Mouse (Mus musculus): ENCODE measurements around the gene Dppa3. TPM values are rescaled to one million over a fixed set of nuclear protein-coding genes. Genes with fewer than 3 reads are reported as not detected.
"Not testable (repeated sequence)": the region's sequence is repeated elsewhere in the genome, so short reads cannot be mapped to it uniquely, and the experiment has no call there.

The Dppa3 gene
- polyA plus RNA-seq, 1 experiment from 2014 or later = 0.42 TPM

DNA sequence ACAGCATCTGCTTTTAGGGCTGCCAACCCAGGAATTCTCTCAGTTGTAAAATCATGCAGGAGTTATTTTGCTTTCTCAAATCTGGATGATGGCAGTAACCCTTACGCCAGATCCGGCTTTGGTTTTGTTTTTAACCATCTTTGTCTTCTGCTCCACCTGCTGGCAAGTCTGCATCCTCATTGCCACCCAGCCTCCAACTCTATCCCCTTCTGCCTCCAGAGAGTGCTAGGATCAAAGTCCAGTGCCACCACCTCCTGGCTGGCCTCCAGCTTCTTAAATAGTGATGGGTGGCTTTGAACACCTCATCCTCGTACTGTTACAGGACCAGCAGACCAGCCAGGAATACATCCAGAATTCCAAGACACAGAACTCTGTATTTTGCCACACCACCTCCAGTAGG lies 10.5 kb downstream of the Dppa3 start:
- no peaks in the 10 kb centered on the region for H3K36me3 ChIP-seq (ENCODE audit: control insufficient read depth, insufficient read depth, low read length)
- no peaks in the 10 kb centered on the region for H3K27me3 ChIP-seq (ENCODE audit: control insufficient read depth, insufficient read depth, low read length)
- no peaks in the 10 kb centered on the region for H3K9me3 ChIP-seq (ENCODE audit: control insufficient read depth, low read length)
- H3K4me2 ChIP-seq (ENCODE audit: low read length) = no peak overlapping the region
- H3K27ac ChIP-seq (replicated peaks in 1 of 2; ENCODE audit: control insufficient read depth in 1 of 2, insufficient read depth in 1 of 2, low read depth in 2 of 2, low read length in 2 of 2) = no peak overlapping the region
- no peak overlapping the region for H3K9ac ChIP-seq (ENCODE audit: low read length)
- WGBS = 74% methylated on average over 3 of the region's 3 CpGs
- no peaks in the 10 kb centered on the region for H3K4me1 ChIP-seq (ENCODE audit: control insufficient read depth in 2 of 2, insufficient read depth in 2 of 2, low read length in 2 of 2)
- H3K4me3 ChIP-seq (ENCODE audit: control insufficient read depth in 1 of 2, insufficient read depth in 1 of 2, low read depth in 1 of 2, low read length in 2 of 2) = no peak overlapping the region
- ATAC-seq (ENCODE audit: insufficient number of reproducible peaks, insufficient read depth, low FRiP score, low read depth) = no peak

DNA sequence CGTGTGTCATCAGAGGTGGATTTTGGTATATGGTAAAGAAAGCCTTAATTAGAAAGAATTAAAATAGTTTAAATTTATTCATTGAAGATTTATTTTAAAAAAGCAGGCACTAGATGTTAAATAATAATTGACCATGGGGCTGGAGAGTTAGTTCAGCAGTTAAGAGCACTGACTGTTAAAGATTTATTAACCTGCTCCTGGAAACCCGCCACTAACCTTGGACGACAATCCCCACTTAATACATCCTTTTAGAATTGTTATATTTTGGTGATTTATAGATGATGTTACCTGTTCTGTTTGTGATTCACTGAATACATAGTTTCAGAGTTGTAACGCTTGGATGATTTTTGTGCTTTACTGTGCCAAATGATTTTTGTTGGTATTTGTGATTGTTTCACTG lies 11.4 kb downstream of the Dppa3 start:
- H3K9ac ChIP-seq (ENCODE audit: low read length); H3K4me2 ChIP-seq (ENCODE audit: low read length); H3K4me1 ChIP-seq (ENCODE audit: control insufficient read depth in 2 of 2, insufficient read depth in 2 of 2, low read length in 2 of 2); H3K27me3 ChIP-seq (ENCODE audit: control insufficient read depth, insufficient read depth, low read length); H3K27ac ChIP-seq (replicated peaks in 1 of 2; ENCODE audit: control insufficient read depth in 1 of 2, insufficient read depth in 1 of 2, low read depth in 2 of 2, low read length in 2 of 2); H3K4me3 ChIP-seq (ENCODE audit: control insufficient read depth in 1 of 2, insufficient read depth in 1 of 2, low read depth in 1 of 2, low read length in 2 of 2); H3K36me3 ChIP-seq (ENCODE audit: control insufficient read depth, insufficient read depth, low read length); ATAC-seq (ENCODE audit: insufficient number of reproducible peaks, insufficient read depth, low FRiP score, low read depth); H3K9me3 ChIP-seq (ENCODE audit: control insufficient read depth, low read length): not testable (repeated sequence)
- 77% methylated on average over 4 of the region's 4 CpGs for WGBS

DNA sequence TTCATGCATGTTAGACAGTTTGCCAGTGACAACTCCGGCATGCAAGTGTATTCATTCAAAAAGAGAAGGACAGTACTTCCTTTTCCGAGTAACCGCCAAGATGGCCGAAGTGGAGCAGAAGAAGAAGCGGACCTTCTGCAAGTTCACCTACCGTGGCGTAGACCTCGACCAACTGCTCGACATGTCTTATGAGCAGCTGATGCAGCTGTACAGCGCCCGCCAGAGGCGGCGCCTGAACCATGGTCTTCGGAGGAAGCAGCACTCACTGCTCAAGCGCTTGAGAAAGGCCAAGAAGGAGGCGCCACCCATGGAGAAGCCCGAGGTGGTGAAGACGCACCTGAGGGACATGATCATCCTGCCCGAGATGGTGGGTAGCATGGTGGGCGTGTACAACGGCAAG lies 18.0 kb downstream of the Dppa3 start:
- H3K4me2 ChIP-seq (ENCODE audit: low read length); H3K36me3 ChIP-seq (ENCODE audit: control insufficient read depth, insufficient read depth, low read length); H3K9ac ChIP-seq (ENCODE audit: low read length); H3K27me3 ChIP-seq (ENCODE audit: control insufficient read depth, insufficient read depth, low read length); ATAC-seq (ENCODE audit: insufficient number of reproducible peaks, insufficient read depth, low FRiP score, low read depth); H3K9me3 ChIP-seq (ENCODE audit: control insufficient read depth, low read length); H3K27ac ChIP-seq (replicated peaks in 1 of 2; ENCODE audit: control insufficient read depth in 1 of 2, insufficient read depth in 1 of 2, low read depth in 2 of 2, low read length in 2 of 2); H3K4me3 ChIP-seq (ENCODE audit: control insufficient read depth in 1 of 2, insufficient read depth in 1 of 2, low read depth in 1 of 2, low read length in 2 of 2); H3K4me1 ChIP-seq (ENCODE audit: control insufficient read depth in 2 of 2, insufficient read depth in 2 of 2, low read length in 2 of 2): not testable (repeated sequence)
- WGBS = 91% methylated on average over 19 of the region's 21 CpGs

DNA sequence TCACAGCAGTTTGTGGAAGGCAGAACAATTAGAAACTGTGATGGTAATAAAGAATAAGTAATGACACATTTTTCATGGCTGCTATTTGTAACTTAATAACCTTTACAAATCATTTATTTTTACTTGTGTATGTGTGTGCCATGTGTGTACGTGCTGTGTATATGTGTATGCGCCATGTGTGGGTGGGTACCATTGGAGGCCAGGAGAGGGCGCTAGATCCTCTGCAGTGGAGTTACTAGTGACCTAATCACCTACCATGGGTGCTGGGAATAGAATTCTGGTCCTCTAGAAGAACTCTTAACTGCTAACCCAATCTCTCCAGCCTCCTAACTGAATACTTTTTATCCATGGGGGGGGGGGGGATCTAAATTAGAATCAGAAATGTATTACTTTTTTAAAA lies 23.7 kb downstream of the Dppa3 start:
- Histone ChIP-seq H3K36me3 (ENCODE audit: control insufficient read depth, insufficient read depth, low read length) (no peaks in the 10 kb centered on the region), H3K4me2 (ENCODE audit: low read length) (no peak overlapping the region), H3K9ac (ENCODE audit: low read length) (no peak overlapping the region), H3K4me3 (ENCODE audit: control insufficient read depth in 1 of 2, insufficient read depth in 1 of 2, low read depth in 1 of 2, low read length in 2 of 2) (no peak overlapping the region), H3K27me3 (ENCODE audit: control insufficient read depth, insufficient read depth, low read length) (no peaks in the 10 kb centered on the region), H3K27ac (replicated peaks in 1 of 2; ENCODE audit: control insufficient read depth in 1 of 2, insufficient read depth in 1 of 2, low read depth in 2 of 2, low read length in 2 of 2) (no peak overlapping the region), H3K4me1 (ENCODE audit: control insufficient read depth in 2 of 2, insufficient read depth in 2 of 2, low read length in 2 of 2) (no peaks in the 10 kb centered on the region), H3K9me3 (ENCODE audit: control insufficient read depth, low read length) (no peaks in the 10 kb centered on the region)
- WGBS = 78% methylated on average over 3 of the region's 3 CpGs
- no peak for ATAC-seq (ENCODE audit: insufficient number of reproducible peaks, insufficient read depth, low FRiP score, low read depth)

DNA sequence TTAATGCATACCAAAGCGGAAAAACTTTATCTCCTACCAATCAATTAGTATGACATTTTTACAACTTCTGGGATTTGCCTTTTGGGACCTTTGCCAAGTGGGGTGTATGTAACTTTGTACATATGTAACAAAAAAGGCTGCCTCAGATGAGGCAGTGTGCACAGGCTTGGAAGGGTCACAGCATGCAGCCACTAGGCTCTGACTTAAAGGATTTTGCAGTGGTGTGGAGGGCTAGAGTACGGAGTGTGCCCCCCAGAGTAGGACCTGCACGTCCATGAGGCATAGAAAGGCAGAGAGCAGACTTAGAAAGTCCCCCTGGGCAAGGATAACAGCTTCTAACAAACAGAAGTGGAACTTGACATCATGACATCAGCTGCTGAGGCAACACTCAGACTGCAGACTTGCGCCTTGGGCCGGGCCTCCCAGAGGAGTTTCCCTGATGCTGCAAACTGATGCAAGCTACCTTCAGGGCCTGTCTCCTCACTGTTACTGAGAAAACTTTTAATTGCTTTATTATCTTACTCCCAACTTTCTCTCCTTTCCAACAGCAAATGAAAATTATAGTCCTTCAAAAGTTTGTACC lies 24.3 kb downstream of the Dppa3 start:
- Histone ChIP-seq H3K4me2 (ENCODE audit: low read length) (no peak overlapping the region), H3K36me3 (ENCODE audit: control insufficient read depth, insufficient read depth, low read length) (no peaks in the 10 kb centered on the region), H3K27ac (replicated peaks in 1 of 2; ENCODE audit: control insufficient read depth in 1 of 2, insufficient read depth in 1 of 2, low read depth in 2 of 2, low read length in 2 of 2) (no peak overlapping the region), H3K27me3 (ENCODE audit: control insufficient read depth, insufficient read depth, low read length) (no peaks in the 10 kb centered on the region), H3K9me3 (ENCODE audit: control insufficient read depth, low read length) (no peaks in the 10 kb centered on the region), H3K9ac (ENCODE audit: low read length) (no peak overlapping the region), H3K4me1 (ENCODE audit: control insufficient read depth in 2 of 2, insufficient read depth in 2 of 2, low read length in 2 of 2) (no peaks in the 10 kb centered on the region), H3K4me3 (ENCODE audit: control insufficient read depth in 1 of 2, insufficient read depth in 1 of 2, low read depth in 1 of 2, low read length in 2 of 2) (no peak overlapping the region)
- WGBS = 65% methylated on average over 5 of the region's 5 CpGs
- no peak for ATAC-seq (ENCODE audit: insufficient number of reproducible peaks, insufficient read depth, low FRiP score, low read depth)

DNA sequence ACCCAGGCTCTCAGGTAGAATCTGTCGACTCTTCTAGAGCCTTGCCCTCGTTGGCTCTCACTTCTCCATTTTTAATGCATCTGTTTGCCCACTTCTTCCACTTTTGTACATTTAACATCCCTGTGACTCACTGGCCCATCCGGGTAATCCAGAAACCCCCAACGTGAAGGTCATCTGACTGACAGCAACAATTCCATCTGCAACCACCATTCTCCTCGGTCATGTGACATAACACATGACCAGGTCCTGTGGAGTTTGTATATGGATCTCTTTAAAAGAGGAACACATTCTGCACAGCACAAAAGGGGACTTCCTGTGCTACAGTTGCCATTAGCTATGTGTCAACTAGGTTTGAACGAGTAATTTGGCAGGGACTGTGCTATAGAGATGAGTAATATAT lies 28.1 kb downstream of the Dppa3 start:
- H3K4me2 ChIP-seq (ENCODE audit: low read length) = no peak overlapping the region
- 73% methylated on average over 6 of the region's 6 CpGs for WGBS
- no peaks in the 10 kb centered on the region for H3K36me3 ChIP-seq (ENCODE audit: control insufficient read depth, insufficient read depth, low read length)
- no peaks in the 10 kb centered on the region for H3K4me1 ChIP-seq (ENCODE audit: control insufficient read depth in 2 of 2, insufficient read depth in 2 of 2, low read length in 2 of 2)
- no peaks in the 10 kb centered on the region for H3K27me3 ChIP-seq (ENCODE audit: control insufficient read depth, insufficient read depth, low read length)
- no peak overlapping the region for H3K4me3 ChIP-seq (ENCODE audit: control insufficient read depth in 1 of 2, insufficient read depth in 1 of 2, low read depth in 1 of 2, low read length in 2 of 2)
- no peak overlapping the region for H3K9ac ChIP-seq (ENCODE audit: low read length)
- ATAC-seq (ENCODE audit: insufficient number of reproducible peaks, insufficient read depth, low FRiP score, low read depth) = no peak
- no peaks in the 10 kb centered on the region for H3K9me3 ChIP-seq (ENCODE audit: control insufficient read depth, low read length)
- no peak overlapping the region for H3K27ac ChIP-seq (replicated peaks in 1 of 2; ENCODE audit: control insufficient read depth in 1 of 2, insufficient read depth in 1 of 2, low read depth in 2 of 2, low read length in 2 of 2)

DNA sequence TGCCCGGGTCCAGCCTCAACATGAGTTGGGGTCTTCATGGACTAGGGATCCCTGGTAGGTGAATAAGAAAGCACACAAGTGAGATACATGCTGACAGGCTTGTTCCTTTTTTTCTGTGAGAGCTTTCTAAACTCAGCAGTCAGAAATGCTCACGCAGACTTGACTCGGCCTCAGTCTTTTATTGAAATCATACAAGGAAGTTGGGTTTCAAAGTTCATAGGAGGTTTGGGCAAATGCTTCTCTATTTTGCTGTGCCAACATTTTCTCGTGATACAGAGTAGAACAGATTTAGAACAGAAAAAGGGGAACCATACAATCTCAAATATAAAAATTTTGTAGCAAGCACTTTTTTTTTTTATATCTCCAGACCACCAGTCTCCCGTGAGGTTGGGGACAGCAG lies 31.4 kb downstream of the Dppa3 start:
- H3K36me3 ChIP-seq (ENCODE audit: control insufficient read depth, insufficient read depth, low read length) = no peaks in the 10 kb centered on the region
- no peaks in the 10 kb centered on the region for H3K9me3 ChIP-seq (ENCODE audit: control insufficient read depth, low read length)
- H3K27me3 ChIP-seq (ENCODE audit: control insufficient read depth, insufficient read depth, low read length) = peaks cover 9% of the 10 kb centered on the region; the same call in 1 of the 2 replicates
- H3K4me2 ChIP-seq (ENCODE audit: low read length) = no peak overlapping the region
- ATAC-seq (ENCODE audit: insufficient number of reproducible peaks, insufficient read depth, low FRiP score, low read depth) = no peak
- WGBS = 67% methylated on average over 5 of the region's 5 CpGs
- H3K4me3 ChIP-seq (ENCODE audit: control insufficient read depth in 1 of 2, insufficient read depth in 1 of 2, low read depth in 1 of 2, low read length in 2 of 2) = no peak overlapping the region
- H3K27ac ChIP-seq (replicated peaks in 1 of 2; ENCODE audit: control insufficient read depth in 1 of 2, insufficient read depth in 1 of 2, low read depth in 2 of 2, low read length in 2 of 2) = no peak overlapping the region
- no peak overlapping the region for H3K9ac ChIP-seq (ENCODE audit: low read length)
- H3K4me1 ChIP-seq (ENCODE audit: control insufficient read depth in 2 of 2, insufficient read depth in 2 of 2, low read length in 2 of 2) = peaks cover under 1 to 1% of the 10 kb centered on the region in 2 experiments; a peak in 2 of 4 replicates

DNA sequence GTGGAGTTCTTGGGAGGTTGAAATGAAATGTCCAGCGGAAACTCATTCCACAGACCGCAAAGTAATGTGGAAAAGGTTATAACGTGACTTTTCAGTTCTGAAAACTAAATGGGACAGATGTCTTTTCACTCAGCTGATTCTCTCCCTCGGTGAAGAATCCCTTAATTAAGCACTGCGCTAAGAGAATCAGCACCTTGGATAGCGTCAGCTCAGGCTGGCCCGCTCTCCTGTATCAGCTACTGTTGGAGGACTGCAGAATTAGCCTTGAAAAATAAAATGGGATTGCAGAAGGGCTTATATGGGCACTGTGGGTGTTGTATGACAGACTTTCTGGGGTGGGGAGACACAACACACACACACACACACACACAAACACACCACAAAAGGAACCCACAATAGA lies 33.4 kb downstream of the Dppa3 start:
- Histone ChIP-seq H3K9me3 (ENCODE audit: control insufficient read depth, low read length) (no peaks in the 10 kb centered on the region), H3K9ac (ENCODE audit: low read length) (no peak overlapping the region), H3K27ac (replicated peaks in 1 of 2; ENCODE audit: control insufficient read depth in 1 of 2, insufficient read depth in 1 of 2, low read depth in 2 of 2, low read length in 2 of 2) (no peak overlapping the region), H3K36me3 (ENCODE audit: control insufficient read depth, insufficient read depth, low read length) (no peaks in the 10 kb centered on the region), H3K27me3 (ENCODE audit: control insufficient read depth, insufficient read depth, low read length) (peaks cover 9% of the 10 kb centered on the region; the same call in 1 of the 2 replicates), H3K4me2 (ENCODE audit: low read length) (no peak overlapping the region), H3K4me3 (ENCODE audit: control insufficient read depth in 1 of 2, insufficient read depth in 1 of 2, low read depth in 1 of 2, low read length in 2 of 2) (no peak overlapping the region), H3K4me1 (ENCODE audit: control insufficient read depth in 2 of 2, insufficient read depth in 2 of 2, low read length in 2 of 2) (peaks cover 9 to 12% of the 10 kb centered on the region in 2 experiments)
- 9% methylated on average over 7 of the region's 7 CpGs for WGBS
- ATAC-seq (ENCODE audit: insufficient number of reproducible peaks, insufficient read depth, low FRiP score, low read depth) = no peak
